Mouse (Mus musculus) G1E-ER4 (cell line): ENCODE results near the gene Gm17571. TPM values are rescaled to one million over a fixed set of nuclear protein-coding genes. Genes with fewer than 3 reads are reported as not detected.

Experiments
- GATA1 ChIP-seq: IDR thresholded peaks from one replicate; pipeline ENCODE4 v1.8.0; 2012; ENCODE audit warnings: low read length, inconsistent platforms
- polyA plus RNA-seq: library from polyadenylated mRNA; stranded (reverse); fragments of >175 nt; gene quantifications from 2 replicates; pipeline ENCODE4 v1.2.3, GENCODE M21; 2012

Gm17571 gene
- not detected in 2 replicates for polyA plus RNA-seq

DNA sequence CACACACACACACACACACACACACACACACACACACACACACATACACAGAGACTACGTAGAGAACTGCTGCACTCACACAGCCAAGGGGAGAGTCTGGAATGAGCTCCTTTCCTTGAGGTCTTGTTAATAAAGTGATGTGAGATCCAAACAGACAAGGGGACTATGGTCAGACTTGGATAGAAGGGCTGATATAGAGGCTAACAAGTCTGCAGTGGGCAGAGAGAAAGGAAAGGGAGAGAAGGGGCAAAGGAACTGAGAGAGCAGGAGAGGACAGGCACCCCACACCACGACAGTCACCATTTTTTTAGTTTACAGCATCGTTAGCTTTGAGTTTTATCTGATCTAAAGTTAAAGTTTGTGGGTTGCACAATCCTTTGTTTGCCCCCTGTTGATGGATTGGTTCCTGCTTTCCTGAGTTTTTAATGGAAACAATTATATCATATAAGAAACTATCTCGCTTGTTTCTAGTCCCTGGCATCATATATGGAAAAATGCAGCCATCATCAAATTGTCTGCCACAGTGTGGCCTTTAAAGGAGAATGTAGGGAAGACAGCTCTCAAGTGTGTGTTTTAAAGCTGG lies at the start of gene Gm17571:
Gene Gm17571 (minus strand): TSS at position 51 of the 583 bp plus-strand sequence.
- no peak for TF ChIP-seq GATA1

DNA sequence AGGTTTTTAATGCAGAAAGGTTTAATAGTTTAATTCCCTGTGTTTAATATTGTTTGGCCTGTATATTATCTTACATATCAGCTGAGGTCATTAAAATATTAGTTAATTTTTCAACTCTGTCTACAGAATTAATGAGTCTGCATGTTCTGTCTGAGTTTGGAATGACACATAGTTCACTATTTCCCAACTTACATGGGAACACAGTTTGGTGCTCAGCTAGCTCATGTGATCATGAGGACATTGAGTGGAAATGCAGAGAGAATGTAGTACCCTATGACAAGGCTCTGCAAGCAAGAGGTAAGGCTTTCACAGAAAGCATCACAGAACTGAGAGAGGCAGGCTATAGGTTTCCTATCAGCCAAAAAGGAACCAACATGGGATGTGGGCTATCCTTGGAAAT lies 49.0 kb upstream of the Gm17571 start:
- TF ChIP-seq GATA1 = no peak

DNA sequence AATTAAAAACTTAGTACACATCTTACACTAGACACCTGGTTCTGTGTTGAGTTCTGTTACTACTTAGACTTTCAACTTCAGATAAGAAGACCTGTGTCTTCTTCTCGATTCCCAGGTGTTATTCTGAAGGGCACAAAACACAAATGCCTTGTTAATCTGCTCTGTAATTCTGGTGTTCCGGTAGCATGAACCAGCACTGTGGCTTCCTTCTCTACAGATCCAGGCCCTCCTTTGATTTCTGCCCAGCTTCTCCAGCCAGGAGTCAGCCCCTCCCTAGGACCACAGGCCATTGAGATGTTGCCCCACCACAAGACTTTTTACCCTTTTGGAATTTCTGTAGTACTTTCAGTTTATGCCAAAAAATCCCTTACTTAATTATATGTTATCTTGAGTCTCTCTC lies 47.2 kb upstream of the Gm17571 start:
- TF ChIP-seq GATA1 = no peak

DNA sequence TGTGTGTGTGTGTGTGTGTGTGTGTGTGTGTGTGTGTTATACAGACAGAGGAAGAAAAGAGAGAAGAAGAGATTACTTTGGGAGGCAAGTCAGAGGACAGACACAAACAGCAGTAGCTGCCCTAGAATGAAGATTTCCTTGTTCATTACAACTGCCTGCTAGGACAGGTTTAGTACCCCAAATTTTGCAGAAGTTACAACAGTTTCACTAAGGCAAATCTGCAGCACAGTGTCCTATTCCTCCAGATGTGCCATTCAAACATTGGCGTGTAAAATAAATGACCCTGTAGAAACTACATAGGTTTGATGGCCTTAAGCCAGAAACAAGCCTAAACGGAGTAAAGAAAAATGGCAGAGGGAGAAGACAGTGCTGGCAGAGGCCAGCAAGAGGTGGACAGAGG lies 46.3 kb upstream of the Gm17571 start:
- TF ChIP-seq GATA1 = no peak

DNA sequence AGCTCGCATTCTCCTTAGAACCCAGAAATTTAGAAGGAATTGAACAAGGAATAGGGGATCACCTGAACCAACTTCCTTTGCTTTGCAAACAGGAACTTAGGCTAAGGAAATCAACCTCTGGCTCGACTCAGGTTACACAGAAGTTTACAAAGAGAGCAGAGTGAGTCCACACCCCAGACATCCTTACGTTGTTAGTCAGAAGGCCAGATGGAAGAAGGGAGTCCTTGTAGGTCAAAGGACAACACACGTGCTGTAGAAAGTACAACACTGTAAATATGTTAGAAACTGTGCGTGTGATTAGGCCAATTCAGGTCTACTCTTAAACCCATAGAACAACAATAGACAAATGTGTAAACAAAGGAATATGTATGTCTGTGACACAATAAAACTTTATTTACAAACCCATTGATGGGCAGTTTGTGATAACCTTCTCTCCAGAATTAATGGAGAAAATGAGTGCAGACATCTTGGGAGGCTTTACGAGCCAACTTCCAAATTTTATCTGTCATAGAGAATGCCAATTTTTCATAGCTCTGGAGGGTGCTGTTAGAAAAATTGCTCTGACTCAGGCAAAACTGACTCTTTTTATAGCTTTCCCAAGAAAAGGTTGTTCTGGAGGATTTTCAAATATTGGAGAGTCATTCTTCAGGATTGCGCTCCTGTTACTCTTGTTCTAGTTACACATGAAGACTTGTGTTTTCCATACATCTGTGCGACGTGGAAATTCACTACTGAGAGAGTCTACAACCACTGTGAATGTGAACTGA lies 45.5 kb upstream of the Gm17571 start:
- no peak for TF ChIP-seq GATA1

DNA sequence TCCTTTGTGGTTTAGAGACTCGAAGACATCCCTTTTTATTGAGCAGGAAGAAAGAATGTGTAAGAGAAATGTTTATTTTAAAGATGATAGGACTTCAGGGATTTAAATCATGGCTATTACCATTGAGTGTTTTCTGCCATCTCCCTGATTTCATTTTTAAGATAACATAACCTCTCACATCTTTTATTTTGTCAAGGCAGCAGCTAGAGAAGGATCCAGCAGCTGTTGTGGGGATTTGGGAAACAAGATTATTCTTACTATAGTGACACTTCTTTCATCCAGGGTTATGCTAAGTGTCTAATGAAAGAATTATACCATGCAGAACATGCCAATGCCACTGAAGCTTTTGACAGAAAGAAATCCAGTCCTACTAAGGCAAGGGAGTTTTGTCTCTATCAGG lies 44.6 kb upstream of the Gm17571 start:
- TF ChIP-seq GATA1 = no peak

DNA sequence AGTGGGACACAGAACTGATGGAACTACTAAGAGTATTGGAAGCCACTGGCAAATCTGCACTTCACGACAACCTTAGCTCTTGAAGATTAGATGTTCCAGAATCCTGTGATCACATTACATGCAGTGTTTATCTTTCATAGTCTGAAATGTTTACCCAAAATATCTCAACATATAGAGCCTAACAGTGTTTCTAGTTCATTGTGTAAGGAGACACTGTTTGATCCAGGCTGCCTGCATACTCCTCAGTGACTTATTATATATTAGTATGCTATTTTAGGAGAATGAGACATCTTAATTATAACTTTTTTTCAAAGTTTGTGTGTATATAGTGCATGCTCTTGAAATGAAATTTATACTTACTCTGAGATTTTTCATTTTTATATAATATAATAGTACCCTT lies 39.4 kb upstream of the Gm17571 start:
- no peak for TF ChIP-seq GATA1

DNA sequence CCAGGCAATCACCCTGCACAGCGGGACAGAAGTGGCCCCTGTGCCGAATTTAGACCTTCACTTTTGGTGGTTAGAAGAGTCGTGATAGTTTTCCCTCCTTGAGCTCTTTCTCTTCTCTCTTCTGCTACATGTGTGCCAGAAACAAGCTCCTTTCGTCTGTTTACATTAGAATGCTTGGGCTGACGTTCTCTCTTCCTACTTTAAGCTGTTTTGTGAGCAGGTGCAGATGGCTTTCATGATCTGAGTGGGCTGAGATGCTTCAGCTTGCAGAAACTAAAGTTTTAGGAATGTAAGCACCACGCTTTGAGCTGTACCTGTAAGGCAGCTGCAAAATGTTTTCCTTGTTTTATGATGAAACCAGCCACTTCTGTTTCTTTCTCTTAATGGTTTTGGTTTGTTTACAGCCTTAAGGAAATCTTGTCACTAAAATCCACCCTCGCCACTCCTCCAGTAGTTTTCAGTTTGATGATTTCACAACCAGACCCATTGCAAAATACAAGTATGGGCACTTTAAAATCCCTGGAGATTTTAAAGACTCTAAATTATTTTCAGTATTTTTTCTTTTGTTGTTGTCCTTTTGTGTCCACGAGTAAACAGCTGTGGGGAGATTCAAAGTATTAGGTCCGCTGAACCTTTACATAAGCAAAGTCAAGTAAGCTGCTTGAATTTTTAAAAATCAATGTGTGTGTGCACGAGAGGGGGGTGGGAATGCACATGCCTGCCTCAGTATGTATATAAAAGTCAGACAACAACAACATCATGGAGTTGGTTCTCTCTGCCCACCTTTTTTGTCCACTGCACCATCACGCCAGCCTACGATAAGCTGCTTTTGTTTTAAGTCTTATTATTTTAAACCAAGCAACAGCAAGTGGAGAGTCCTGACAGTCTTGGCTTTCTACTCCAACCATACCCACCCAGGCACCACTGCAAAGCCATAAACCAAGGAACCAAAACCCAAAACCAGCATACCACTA lies 38.0 kb upstream of the Gm17571 start:
- TF ChIP-seq GATA1 = no peak

DNA sequence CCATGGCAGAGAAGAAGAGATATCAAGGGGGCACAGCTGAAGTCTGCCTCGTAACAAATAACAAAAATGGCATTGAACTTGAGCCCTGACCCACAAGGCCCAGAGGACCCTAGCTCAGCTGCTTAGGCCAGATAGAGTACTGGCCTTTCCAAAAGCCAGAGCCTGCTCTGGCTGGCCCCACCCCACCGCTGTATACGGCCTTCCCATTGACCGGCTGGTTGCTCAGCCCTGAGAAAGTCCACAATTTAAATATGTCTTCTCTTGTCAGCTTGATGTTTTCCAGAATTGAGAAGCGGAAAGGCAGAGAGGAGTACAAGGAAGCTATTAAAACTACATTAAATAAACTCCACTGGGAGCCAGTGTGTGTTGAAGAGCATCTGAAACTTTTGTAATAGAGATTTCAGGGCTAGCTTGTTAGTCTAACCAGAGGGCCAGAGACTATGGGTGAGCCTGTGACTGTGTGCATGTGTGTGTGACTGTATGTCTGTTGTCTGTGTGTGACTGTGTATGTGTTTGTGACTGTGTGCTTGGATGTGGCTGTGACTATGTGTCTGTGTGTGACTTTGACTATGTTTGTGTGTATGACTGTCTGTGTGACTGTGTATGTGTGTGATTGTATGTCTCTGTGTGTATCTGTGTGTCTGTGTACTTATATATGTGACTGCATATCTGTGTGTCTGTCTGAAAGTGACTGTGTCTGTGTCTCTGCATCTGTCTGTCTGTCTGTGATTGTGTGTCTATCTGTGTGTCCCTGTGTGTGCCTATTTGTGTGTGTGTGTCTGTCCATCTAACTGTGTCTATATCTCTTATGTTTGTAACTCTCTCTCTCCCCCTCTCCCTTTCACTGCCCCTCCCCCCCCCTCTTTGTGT lies 36.9 kb upstream of the Gm17571 start:
- TF ChIP-seq GATA1 = no peak

DNA sequence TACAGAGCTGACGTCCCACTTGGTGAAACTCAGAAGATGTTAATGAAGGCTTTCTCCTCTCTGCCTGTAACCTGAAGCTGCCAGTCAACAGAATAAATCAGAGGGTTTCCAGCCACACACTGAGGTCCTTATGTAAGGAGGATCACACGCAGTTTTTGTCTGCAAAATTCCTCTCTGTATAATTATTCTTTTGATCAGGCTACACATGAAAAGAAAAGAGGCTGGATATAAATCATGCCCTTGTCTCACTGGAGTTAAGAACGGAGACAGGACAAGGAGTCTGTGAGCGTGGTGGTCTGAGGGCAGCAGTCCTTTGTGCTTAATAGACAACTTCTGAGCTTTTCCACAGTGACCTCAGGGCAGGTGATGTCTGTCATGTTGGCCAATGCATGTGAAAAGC lies 32.7 kb upstream of the Gm17571 start:
- TF ChIP-seq GATA1 = no peak

DNA sequence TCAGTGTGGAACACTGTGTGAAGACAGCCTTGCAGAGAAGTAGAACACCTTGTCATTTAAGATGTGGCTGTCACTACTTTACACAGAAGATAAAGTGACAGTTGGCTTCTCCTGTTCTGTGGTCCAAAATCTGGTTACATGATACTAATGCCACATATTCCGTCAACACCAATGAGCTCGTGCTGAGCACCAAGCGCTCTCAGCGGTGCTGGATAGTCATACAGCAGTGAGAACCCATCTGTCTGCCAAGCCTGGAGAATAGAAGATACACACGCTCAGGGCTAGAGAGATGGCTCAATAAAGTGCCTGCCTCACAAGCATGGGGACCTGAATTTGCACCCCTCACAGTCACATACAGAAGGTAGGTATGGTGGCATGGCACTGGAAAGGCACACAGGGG lies 28.4 kb upstream of the Gm17571 start:
- TF ChIP-seq GATA1 = no peak

DNA sequence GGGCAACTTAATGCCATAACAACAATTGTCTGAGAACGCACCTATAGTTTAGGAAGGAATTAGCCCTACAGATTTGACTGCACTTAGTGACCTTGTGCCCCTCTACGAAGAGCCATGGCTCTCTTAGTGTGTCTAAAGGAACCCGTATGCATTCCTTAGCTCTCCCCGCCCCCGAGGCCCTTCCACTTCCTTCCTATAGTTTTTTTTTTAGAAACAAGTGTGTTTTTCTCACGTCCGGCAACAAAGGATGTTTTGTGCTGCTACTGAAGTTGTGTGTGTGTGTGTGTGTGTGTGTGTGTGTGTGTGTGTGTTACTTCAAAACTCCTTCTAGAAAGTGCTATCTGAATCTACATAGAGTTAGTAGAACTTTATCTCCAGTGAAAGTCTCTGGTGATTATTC lies 23.5 kb upstream of the Gm17571 start:
- no peak for TF ChIP-seq GATA1

DNA sequence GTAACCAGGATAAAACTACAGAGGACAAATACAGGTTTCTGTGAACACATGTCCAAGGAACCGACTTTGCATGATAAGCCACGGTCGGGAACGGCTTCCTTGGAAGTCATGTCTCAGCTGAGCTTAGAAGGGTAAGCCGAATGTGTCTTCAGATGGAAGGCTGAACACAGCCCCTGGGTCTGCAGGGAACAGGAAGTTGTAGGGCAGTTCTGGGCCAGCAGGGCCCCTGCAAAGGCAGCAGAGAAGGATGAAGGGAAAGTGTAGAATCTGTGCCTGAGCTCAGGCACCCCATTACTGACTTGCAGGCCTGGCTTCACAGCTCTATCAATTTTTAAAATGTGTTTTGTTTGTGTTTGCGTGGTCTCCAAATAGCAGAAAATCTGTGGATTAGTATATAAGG lies 22.2 kb upstream of the Gm17571 start:
- no peak for TF ChIP-seq GATA1

DNA sequence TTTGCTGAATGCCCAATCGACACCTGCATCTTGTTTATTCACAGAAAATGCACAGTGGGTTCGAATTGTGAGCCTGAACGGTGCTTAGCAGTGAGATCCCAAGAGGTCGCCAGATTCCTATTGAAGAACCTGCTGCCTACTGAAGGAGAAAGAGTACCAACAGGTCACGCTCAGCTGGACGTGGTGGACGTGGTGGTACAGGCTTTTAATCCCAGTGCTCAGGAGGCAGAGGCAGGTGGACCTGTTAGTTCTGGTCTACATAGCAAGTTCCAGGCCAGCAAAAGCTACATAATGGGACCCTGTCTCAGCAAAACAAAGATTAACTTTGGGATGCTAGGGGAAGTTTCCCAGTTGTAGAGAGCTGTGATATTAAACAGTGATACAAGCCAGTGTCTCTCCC lies 21.2 kb upstream of the Gm17571 start:
- no peak for TF ChIP-seq GATA1

DNA sequence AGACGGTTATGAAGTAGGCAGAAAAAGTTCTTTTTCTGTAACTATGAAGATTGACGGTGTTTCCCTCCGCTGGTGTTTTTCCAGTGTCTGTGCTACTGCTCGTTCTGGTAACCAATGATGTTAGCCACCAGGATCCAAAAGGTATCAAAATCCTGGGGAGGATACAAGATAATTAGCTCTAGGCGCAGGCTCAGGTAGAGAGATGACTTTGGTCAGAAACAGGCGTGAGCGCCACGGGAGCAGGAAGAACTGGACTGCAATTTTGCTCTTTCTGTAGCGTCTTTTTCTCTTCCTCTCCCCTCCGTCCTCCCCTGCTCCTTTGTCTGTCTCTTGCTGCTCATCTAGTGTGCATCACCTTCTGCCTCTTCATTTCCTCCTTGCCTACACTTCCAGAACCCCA lies 20.3 kb upstream of the Gm17571 start:
- no peak for TF ChIP-seq GATA1

DNA sequence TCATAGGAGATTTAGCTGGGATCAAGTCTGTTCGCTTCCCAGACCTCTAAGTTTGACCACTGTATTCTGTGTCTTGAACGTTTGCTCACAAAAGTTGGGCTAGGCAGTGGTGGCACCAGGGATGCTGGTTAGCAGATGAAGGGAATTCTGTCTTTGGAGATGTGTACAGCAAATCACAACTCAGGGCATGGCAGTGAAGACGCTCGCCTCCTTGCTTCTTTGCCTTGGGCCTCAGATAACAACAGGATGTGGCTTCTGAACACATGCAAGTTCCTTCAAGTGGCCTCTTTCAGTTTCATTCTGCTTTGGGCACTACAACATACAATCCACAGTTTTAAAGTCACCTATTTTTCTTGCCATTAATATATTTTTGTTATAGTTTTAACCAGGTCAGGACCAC lies 19.8 kb upstream of the Gm17571 start:
- TF ChIP-seq GATA1 = no peak
